Mouse (Mus musculus) erythroblast, embryonic 14.5 days (primary cell): ENCODE results near the gene Ugt1a6a.
"Not testable (repeated sequence)": the region's sequence is repeated elsewhere in the genome, so short reads cannot be mapped to it uniquely, and the experiment has no call there.

Experiments
- GATA1 ChIP-seq: IDR thresholded peaks from 2 replicates; pipeline ENCODE4 v1.6.1; 2012; ENCODE audit warnings: low read length, inconsistent platforms, mixed read lengths
- TAL1 ChIP-seq: IDR thresholded peaks from 3 replicates; pipeline ENCODE4 v1.6.1; 2012; ENCODE audit warnings: low read length, inconsistent platforms, mixed read lengths

- not testable (repeated sequence) for TF ChIP-seq GATA1, TAL1
These were observed 40.3 kb upstream of the Ugt1a6a start for GRCm38 (mm10) chr1:88094270-88094676.
